Mouse (Mus musculus): ENCODE data around the gene Tnfrsf1a.
"Not testable (repeated sequence)": the region's sequence is repeated elsewhere in the genome, so short reads cannot be mapped to it uniquely, and the experiment has no call there.

The Tnfrsf1a gene

DNA sequence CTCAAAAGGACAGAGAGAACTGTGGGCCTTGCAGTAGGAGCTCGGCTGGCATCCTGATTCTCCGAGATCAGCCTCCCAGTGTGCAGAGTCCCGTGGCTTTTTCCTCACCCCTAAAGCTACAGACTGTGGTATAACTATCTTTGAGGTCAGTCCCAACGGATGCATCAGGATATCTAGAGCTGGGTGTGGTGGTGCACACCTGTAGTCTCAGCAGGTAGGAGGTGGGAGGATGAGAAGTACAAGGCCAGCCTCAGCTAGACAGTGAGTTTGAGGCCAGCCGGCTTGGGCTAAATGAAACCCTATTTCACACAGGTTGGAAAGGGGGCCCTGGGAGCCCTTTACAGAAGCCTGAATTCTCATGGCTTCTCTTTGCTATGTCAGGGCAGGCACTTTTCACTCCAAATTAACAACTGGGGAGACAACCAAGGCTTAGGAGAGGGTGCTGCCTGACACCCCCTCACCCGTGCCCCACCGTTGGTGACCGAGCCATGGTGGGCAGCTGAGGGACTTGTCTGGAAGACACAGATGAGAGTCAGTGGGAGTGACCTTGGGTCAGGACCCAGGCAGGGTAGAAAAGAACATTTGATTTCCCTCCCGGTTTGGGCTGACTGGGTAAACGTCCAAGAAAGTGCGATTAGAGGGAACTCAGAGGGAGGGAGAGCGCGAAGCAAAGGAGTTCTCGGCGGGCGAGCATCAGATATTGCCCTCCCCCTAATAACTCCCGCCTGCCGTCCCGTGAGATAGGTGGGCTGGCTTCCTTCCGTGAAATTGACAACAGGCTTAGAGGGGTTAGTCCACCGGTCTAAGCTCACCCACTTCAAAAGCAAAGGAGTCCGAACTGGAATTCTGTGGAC is at the start of gene Tnfrsf1a:
Gene Tnfrsf1a (plus strand): TSS at position 642 of the 854 bp plus-strand sequence.
- DNase-seq, result no peak

GRCm38 (mm10) chr6:125300982-125301381 is 48.2 kb upstream of the Tnfrsf1a start:
- no peak for DNase-seq

DNA sequence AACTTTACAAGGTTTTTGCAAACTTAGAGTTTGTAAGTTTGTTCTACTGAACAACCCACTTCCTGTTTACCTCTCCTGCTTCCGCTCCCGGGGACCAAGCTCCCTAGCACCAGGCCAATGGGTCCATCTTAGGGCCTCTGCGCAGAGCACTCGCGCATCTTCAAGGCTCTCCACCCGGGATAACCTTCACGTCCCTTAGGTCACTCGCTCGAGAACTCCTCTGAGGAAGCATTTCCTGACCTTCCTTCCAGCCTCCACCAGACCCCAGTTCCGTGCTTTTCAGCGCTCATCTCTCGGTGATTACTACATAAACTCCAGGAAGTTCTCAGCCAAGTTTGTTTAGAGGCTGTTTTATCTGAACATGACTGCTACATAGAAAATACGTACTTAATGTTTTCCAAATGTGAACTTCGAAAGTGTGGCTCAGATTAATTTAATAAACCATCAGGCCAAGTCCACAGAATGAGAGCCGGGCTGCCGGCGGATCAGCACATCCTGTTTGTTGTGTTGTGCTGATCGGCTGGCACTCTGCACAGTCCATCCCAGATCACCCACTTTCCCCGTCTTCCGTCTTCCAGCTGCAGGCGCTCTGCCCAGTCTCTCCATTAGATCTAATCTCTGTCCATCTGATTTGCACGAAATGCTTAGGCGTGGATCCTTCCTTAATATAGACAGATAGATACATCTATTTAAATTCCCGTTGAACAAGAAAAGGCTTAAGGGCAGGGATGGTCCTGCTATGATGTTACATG is 46.8 kb upstream of the Tnfrsf1a start:
- peak; percentile 45 to 74 for DNase-seq

GRCm38 (mm10) chr6:125303242-125303641 is 45.9 kb upstream of the Tnfrsf1a start:
- DNase-seq, result no peak

- not testable (repeated sequence) for DNase-seq
These were observed 44.8 kb upstream of the Tnfrsf1a start for GRCm38 (mm10) chr6:125304408-125304807.

DNA sequence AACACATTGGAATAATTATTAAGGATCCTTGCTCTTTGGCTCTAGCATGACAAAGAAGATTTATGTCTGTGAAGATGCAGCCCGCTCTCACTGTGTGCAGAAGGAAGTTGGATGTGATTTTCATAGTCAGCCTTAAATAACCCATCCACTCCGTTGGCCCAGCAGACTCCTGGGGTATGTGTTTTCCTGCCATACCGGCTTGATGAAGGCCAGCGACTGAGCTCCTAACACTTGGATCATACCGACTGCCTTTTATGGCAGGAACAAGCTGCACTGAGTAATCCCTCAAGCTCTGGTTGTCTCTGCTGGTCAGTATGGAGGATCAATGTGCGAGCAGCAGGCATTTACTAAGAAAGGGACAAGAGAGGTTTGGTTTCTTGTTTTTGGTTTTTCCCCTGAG is 43.7 kb upstream of the Tnfrsf1a start:
- DNase-seq, result peak in 1 of 2 experiments; percentile 41

DNA sequence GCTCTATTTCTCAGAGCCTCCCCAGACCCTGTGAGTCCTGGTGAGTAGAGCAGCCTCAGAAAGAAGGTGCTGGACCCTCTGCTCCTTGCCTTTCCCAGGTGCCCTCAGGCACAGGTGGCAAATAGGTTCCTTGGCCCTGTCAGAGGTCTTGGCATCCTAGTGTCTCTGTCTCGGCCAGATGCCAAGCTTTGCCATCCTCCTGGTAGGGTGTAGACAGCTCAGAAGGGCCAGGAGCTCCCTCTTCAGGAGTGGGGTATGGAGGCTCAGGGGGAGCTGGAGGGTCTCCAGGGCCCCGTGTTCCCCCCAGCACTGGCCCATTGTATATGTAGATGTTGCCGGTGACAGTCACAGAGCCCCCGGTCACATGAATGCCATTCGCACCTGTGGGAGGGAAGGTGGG is 42.1 kb upstream of the Tnfrsf1a start:
- no peak for DNase-seq

DNA sequence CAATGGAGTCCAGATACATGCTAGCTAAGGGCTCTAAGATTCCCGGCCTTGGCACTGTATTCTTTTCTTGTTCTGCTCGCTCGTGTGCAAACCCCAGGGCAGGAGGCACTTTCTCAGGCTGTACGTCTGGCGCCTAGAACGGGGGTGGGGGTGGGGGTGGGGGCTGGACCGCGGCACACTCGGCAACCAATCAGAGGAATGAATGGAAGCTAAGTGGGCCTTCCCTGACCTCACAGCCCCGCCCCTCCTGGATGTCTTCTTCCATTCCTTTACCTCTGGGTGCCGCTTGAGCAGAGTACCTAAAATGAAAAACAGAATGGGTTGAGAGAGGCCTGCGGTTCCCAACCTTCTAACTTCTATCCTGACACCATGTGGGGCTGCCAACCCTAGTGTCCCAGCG is 40.2 kb upstream of the Tnfrsf1a start:
- DNase-seq, result peak in 1 of 2 experiments; percentile 53

DNA sequence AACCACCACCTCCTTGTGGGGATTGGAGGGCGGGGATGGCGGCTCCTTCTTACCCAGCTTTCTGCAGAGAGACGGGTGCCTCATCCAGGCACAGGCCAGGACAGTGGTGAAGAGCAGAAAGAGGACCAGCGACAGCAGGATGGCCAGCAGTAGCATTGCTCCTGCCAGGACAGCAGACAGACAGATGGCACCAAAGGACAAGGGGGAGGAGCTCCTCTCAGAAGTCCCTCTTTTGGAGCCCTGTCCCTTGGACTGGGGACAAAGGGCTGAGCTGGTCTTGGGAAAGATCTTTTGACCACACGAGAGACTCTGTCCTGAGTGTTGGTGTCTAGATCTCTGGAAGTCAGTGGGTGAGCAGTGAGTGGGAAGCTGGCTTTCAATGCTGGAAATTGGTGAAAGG is 39.8 kb upstream of the Tnfrsf1a start:
- peak; percentile 31 to 59 for DNase-seq

DNA sequence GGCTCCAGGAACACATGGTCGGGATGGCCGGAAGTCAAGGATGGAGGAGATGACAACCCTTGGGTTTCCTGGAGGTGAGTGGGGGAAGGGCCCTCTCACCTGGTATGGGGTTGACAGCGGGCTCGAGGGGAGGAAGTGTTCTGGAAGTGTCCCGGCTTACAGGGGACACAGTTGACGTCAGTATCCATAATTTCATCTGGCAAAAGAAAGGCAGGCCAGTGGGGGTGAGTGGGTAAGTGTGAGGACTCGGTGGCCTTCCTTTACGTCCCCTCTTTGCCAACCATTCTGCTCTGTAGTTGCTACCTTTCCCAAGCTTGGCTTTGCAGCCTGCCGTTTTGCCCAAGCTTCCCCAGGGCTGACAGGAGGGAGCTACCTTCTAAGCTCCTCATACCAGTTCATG is 37.0 kb upstream of the Tnfrsf1a start:
- no peak for DNase-seq

GRCm38 (mm10) chr6:125312581-125313355 is 36.4 kb upstream of the Tnfrsf1a start:
- DNase-seq, result peak; percentile 61 to 73

GRCm38 (mm10) chr6:125313546-125314230 is 35.5 kb upstream of the Tnfrsf1a start, which contains the start of gene Ltbr:
Ltbr (minus strand) TSS chr6:125313885.
- DNase-seq, result peak; percentile 93 to 97

- peak in 1 of 2 experiments; percentile 60 for DNase-seq
These were observed 35.0 kb upstream of the Tnfrsf1a start for GRCm38 (mm10) chr6:125314231-125314563.

DNA sequence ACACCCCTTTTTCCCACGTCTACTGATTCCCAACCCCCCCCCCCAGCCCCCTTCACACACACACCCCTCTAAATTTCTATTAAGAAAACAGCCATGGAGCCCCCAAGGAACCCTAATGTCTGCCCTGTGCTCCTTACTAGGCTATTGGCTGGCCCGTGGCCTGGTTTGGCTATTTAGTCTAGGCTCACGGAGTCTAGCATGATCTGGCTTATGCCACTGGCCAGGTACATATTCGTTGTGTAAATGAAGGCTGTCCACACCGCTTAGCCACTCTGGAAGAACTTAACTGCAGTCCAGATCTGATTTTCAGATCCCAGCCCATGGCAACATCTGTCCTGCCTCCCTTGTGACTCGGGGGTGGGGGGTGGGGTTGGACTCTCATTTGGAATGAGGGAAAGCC is 34.4 kb upstream of the Tnfrsf1a start:
- DNase-seq, result peak; percentile 40 to 76

DNA sequence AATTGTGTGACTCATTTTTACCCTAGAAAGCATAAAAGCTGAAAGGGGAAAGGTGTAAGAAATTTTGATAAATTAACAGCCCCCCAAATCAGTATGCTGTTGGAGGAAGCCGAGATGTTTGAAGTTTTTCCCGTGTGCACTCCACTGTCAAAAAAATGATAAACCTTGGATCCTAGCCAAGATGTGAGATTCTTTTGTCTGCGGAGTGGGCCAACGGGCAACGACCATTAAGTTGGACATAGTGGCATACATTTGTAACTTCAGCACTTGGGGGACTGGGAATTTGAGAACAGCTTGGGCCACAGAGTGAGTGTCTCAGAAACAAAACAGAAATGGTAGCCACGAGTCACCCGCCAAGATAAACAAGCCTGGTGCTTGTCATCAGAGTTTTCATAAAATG is 32.1 kb upstream of the Tnfrsf1a start:
- DNase-seq, result no peak

- DNase-seq, result peak in 1 of 2 experiments; percentile 51
These were observed 29.9 kb upstream of the Tnfrsf1a start for GRCm38 (mm10) chr6:125318981-125319918.

- DNase-seq, result no peak
These were observed 29.3 kb upstream of the Tnfrsf1a start for GRCm38 (mm10) chr6:125319919-125320296.

DNA sequence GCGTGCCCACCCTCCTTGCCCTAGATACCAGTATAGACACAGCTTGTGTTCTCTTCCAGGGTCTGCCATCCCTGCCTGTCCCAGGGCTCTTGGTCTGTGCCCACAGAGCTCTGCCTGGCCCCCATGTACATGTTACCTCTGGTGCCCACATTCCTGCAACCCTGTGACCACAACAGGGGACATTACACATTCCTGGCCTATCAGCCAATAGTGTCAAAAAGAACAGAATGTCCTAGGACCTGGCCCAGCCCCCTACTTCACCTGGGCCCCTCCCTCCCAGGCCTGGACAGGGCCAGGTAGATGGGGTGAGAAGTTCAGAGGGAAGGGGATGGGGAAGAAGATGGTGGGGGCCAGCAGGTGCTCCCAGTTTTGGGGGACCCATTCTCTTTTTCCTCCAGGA is 28.8 kb upstream of the Tnfrsf1a start, which contains the start of gene Scnn1a:
Gene Scnn1a (plus strand): TSS at position 337 of the 400 bp plus-strand sequence.
- DNase-seq, result peak; percentile 54 to 87

DNA sequence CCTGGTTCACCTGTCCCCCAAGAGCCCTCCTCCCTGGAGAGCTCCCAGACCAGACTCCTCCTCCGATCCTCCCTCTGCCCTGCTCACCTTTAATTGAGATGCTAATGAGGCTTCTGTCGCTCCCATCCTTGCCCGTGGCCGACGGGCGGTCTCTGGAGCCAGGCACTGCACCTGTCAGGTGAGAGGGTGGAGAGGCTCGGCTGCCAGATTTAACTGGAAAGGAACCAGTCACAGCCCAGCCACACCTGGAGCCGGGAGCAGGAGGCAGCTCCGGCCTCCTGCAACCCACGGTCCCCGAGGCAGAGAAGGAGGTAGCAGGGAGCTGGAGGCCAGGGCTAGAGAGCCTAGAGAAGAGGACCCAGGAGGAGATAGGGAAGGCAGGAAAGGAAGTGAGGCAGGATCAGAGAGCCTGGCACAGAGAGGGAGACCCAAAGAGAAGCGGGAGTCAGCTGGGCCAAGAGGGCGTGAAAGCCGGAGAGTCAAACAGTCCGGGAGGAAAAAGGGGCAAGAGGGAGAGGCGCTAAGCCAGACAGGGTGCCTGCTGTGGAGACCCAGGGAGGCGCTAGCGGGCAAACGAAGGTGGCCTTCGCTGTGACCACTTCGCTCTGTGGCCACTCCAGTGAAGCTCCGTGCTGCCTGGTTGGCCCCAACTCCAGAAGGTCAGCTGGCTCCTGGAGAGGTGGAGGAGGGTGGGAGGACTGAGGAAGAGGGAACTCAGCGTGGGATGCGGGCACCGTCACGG is 27.9 kb upstream of the Tnfrsf1a start:
- peak; percentile 68 to 92 for DNase-seq

DNA sequence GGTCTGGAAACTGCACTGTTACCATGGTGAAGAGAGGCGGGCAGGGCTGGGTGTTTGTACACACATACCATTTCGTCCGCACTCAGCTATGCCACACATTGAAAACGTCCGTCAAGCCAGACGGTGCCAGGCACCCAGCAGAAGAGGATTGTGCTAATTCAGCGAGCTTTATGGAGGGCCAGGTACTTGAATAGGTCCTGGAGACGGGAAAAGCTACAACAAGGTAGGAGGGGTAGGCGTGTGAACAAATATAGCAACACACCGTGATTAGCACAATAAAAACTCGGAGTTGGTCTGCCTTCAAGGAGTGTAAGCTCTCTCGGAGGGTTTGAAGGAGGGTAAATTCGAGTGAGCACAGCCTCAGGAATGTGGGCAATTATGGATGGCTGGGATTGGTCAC is 26.4 kb upstream of the Tnfrsf1a start:
- DNase-seq, result no peak
